Mouse (Mus musculus) macrophage (primary cell): ENCODE data around the gene Kit. TPM values are rescaled to one million over a fixed set of nuclear protein-coding genes. Genes with fewer than 3 reads are reported as not detected.

Source experiments
- H3K27ac ChIP-seq: fragments of 350-480 bp; formaldehyde crosslinking; 2 replicates; pipeline ENCODE4 v1.9.0; 2021
- H3K36me3 ChIP-seq: fragments of 350-480 bp; formaldehyde crosslinking; 2 replicates; pipeline ENCODE4 v1.9.0; 2021; ENCODE audit errors: inconsistent target
- H3K4me3 ChIP-seq: fragments of 350-480 bp; formaldehyde crosslinking; 2 replicates; pipeline ENCODE4 v1.9.0; 2021; ENCODE audit errors: inconsistent target
- H3K79me2 ChIP-seq: fragments of 350-480 bp; formaldehyde crosslinking; 2 replicates; pipeline ENCODE4 v1.9.0; 2021; ENCODE audit errors: inconsistent target
- WGBS: methylation state at CpG from one replicate; pipeline ENCODE4 v1.1.7; 2026; ENCODE audit warnings: inconsistent platforms; ENCODE audit not compliant: missing documents; 5-methylcytosine and 5-hydroxymethylcytosine counted together
- polyA plus RNA-seq: library from polyadenylated mRNA; stranded (reverse); fragments of 250-400 nt; gene quantifications from 3 replicates; pipeline ENCODE4 v1.2.4, GENCODE M21; 2018; ENCODE audit warnings: inconsistent platforms

The Kit gene
- polyA plus RNA-seq, 1 experiment from 2014 or later = 0.80 TPM

DNA sequence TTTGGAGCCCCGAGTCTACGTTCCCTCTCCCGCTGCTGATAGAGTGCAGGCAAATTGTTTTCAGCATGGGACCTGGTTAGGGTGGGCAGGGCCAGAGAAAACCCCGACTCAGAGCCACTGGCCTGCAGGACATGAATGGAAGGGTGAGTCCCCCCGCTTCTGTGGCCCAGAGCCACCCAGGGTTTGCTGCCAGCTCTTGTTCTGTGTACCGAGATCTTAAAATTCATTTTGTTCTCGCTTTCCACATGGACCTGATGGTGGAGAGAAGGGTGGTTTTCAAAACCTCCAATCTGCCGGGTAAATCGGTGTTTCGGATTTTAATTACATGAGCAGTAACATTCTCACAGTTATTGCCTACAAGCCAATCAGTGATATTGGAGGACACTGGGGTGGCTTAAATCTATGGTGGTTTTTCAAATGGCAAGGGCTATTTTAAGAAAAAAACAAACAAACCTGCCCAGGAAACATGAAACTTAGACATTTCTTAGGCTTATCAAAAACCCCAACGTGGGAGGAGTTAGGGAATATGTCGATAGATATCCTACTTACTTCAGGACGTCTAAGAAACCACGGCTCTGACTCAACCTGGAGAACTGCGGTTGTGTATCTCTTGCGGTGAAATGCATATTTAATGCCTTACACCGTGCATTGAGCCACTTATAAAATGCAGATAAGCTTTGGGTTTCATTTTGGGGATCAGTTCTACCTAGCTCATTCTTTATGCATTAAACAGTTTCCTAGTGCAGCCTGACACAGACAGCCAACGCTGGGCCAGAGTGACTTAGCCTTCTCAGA, 58.3 kb downstream of the Kit start:
- no peaks in the 10 kb centered on the region for H3K79me2 ChIP-seq
- no peaks in the 10 kb centered on the region for H3K36me3 ChIP-seq
- no peak overlapping the region for H3K4me3 ChIP-seq
- WGBS = 80% methylated on average over 18 of the region's 18 CpGs
- H3K27ac ChIP-seq = no peak overlapping the region

DNA sequence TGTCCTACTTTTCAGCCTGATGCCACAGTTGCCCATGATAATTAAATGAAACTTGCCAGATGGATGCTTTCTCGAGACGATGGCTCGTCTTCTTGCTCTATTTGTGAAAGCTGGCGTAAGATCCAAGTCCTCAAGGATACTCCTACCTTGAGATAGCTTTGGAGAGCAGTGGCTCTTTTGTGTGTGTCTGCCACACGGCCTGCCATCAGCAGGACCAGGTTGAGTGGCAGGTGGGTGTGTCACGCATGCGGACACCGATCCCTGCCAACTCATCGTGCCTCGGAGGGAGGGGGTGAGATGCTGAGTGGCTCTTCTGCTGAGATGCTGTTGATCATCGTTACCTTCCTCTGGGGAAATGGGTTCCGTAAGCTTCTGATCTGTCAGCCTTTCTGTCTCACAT, 60.7 kb downstream of the Kit start:
- Histone ChIP-seq H3K79me2 (no peaks in the 10 kb centered on the region), H3K27ac (no peak overlapping the region), H3K4me3 (no peak overlapping the region), H3K36me3 (no peaks in the 10 kb centered on the region)
- WGBS = 83% methylated on average over 12 of the region's 12 CpGs

DNA sequence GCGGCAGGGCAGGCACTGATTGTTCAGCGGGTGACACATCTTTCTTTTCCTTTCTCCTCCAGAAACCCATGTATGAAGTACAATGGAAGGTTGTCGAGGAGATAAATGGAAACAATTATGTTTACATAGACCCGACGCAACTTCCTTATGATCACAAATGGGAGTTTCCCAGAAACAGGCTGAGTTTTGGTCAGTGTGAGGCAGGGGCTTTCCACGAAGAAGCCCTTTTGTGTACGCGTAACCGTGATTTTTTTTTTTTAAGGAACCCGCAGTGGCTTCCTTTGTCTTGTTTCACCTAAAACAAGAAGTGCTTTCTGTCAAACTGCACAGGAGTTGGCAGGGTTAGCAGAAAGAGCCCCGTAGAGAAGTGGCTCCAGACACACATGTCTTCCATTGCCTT, 65.9 kb downstream of the Kit start:
- 56% methylated on average over 11 of the region's 11 CpGs for WGBS
- H3K4me3 ChIP-seq = no peak overlapping the region
- no peaks in the 10 kb centered on the region for H3K79me2 ChIP-seq

DNA sequence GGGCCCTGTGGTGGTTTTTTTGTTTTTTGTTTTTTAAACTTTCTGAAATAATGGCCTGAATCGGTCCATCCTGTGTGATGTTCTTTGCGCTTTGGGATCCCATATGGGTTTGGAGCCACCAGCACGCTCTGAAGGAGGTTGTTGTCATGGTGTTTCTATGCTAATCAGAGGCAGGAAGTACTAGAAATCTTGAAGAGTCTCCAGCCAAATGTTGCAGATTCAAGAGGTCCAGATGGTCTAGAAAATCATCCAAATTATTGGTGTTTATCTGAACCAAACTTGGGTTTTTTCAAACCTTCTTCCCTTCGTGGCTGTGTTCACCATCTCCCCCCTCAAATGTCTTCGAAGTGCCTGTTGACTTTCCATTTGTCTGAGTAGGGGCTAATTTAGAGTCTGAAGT, 72.3 kb downstream of the Kit start:
- 88% methylated on average over 5 of the region's 5 CpGs for WGBS

More for the DNA sequence above, 65.9 kb downstream of the Kit start:
- Histone ChIP-seq H3K27ac (no peak overlapping the region), H3K36me3 (no peaks in the 10 kb centered on the region)

DNA sequence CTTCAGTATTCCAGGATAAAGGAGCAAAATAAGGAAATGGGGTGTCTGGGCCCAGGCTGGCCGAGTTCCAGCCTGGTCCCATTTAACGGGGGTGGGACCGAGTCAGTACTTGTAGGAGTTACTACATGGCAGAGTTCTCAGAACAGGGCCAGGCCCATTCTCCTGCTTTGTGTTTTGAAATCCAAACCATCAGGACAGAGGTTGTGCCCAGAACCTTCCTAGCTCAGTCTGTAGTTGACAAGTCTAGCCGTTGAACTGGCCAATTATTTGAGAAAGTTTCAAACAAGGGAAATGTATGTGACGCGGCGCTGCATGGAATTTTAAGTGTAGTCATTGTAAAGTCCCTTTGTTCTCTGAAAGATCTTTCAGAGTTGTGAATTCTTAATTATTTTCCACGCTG, 75.8 kb downstream of the Kit start:
- 95% methylated on average over 8 of the region's 8 CpGs for WGBS
- Histone ChIP-seq H3K27ac (no peak overlapping the region), H3K36me3 (no peaks in the 10 kb centered on the region), H3K79me2 (no peaks in the 10 kb centered on the region), H3K4me3 (no peak overlapping the region)

More for the DNA sequence above, 72.3 kb downstream of the Kit start:
- Histone ChIP-seq H3K79me2 (no peaks in the 10 kb centered on the region), H3K36me3 (no peaks in the 10 kb centered on the region), H3K27ac (no peak overlapping the region), H3K4me3 (no peak overlapping the region)

DNA sequence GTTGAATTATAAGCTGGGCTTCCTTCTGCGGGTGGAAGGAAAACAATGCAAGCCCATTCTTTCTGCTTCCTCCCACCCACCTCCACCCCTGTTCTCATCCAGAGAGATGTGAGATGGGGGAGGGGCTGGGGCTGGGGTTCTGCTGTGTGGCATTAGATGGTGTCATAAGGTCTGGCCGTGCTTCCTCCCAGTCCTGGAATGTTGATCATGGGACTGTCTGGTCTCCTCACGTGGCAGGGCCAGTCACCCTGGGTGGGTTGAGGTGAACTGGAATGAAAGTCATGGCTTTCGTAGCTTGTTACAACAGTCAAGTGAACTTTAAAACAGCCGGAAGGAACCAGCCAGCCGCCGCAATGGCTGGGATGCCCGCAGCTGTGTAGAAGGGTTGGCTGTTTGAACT, 78.7 kb downstream of the Kit start:
- H3K4me3 ChIP-seq = no peak overlapping the region
- no peaks in the 10 kb centered on the region for H3K36me3 ChIP-seq
- no peaks in the 10 kb centered on the region for H3K79me2 ChIP-seq
- 94% methylated on average over 8 of the region's 8 CpGs for WGBS
- no peak overlapping the region for H3K27ac ChIP-seq

DNA sequence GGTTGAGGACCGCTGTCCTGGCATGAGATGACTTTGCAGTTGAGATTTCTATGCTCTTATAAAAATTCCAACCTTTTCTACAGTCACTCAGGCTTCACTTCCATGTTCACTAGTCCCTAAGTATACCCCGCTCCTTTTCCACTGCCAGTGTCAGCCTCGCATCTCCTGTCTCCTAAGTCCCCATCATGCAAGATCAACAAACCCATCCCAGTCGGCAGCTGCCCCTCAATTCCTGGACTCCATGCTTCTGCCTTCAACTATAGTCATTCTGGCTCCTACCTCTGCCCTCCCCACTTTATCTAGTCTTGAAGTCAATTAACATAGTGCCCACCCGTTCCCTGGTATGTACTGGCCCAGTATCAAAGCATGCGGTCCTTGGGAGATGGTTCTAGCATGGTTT, 83.9 kb downstream of the Kit start:
- H3K4me3 ChIP-seq = no peak overlapping the region
- no peaks in the 10 kb centered on the region for H3K36me3 ChIP-seq
- 91% methylated on average over 5 of the region's 6 CpGs for WGBS
- no peaks in the 10 kb centered on the region for H3K79me2 ChIP-seq
- no peak overlapping the region for H3K27ac ChIP-seq

DNA sequence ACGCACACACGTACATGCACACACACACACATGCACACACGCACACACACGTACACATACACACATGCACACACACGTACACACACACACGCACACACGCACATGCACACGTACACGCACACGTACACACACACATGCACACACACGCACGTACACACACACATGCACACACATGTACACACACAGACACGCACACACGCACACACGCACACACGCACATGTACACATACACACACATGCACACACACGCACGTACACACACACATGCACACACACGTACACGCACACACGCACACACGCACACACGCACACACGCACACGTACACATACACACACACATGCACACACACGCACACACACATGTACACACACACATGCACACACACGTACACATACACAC, 85.6 kb downstream of the Kit start:
- H3K27ac ChIP-seq = no peak overlapping the region
- no peak overlapping the region for H3K4me3 ChIP-seq
- 97% methylated on average over 7 of the region's 27 CpGs for whole genome bisulfite sequencing
- H3K36me3 ChIP-seq = no peaks in the 10 kb centered on the region
- H3K79me2 ChIP-seq = no peaks in the 10 kb centered on the region

DNA sequence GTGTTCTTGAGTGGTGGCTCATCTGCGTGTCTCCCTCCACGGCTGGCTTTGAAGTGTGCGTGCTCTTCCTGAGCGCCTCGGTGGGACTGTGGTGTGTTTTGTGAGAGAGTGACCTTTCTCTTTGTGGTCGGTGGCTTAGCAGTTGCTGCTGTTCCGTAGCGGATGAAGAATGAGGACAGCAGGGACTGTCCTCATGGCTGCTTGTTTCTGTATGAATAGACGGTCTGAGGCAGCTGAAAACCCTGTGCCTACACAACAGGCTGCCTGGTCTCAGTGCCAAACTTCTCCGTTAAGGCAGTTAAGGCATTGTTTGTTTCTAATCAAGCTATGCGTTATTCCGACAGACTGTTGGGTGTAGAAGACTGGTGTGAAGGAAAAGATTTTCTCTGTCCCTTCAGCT, 87.8 kb downstream of the Kit start:
- Histone ChIP-seq H3K79me2 (no peaks in the 10 kb centered on the region), H3K4me3 (no peak overlapping the region), H3K36me3 (no peaks in the 10 kb centered on the region), H3K27ac (no peak overlapping the region)
- WGBS = 95% methylated on average over 12 of the region's 12 CpGs

DNA sequence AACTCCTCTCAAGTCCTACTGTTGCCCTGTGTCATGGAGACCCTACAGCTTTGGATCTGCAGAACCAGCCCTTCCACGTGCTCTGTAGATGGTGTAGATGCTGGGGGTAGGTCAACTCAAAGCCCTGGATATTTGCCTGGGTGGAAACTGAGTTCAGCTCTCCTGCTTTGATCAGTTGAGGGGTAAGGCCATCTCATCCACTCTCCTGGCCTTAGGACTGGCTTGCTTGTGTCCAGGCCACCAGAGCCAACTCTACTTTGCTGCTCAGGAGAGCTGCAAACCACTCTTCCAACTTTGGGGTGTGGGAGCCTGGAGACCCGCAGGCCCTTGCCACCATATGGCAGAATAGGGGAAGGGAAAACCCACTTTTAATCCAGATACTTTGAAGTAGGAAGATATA, 89.1 kb downstream of the Kit start:
- no peaks in the 10 kb centered on the region for H3K36me3 ChIP-seq
- H3K4me3 ChIP-seq = no peak overlapping the region
- whole genome bisulfite sequencing = 100% methylated on average over 1 of the region's 2 CpGs
- no peaks in the 10 kb centered on the region for H3K79me2 ChIP-seq
- no peak overlapping the region for H3K27ac ChIP-seq

DNA sequence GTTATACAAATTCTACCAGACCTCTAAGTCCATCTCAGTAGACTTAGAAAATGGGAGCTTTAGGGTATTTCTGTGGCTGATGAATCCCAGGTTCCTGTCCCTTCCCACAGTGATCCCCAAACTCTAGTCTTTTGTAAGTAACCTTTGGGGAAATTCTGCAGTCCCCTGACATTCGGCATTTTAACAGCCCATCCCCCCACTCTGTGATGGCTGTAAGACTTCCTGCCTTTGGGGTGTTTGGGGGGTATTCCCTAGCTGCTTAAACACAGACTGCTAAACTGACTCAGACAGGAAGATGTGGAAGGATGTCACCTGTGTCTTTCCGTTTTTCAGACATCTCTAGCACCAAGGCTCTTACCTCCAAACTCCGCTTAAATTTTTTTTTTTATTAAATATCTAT, 92.4 kb downstream of the Kit start:
- Histone ChIP-seq H3K36me3 (no peaks in the 10 kb centered on the region), H3K27ac (no peak overlapping the region), H3K4me3 (no peak overlapping the region), H3K79me2 (no peaks in the 10 kb centered on the region)
- 56% methylated on average over 3 of the region's 3 CpGs for WGBS

DNA sequence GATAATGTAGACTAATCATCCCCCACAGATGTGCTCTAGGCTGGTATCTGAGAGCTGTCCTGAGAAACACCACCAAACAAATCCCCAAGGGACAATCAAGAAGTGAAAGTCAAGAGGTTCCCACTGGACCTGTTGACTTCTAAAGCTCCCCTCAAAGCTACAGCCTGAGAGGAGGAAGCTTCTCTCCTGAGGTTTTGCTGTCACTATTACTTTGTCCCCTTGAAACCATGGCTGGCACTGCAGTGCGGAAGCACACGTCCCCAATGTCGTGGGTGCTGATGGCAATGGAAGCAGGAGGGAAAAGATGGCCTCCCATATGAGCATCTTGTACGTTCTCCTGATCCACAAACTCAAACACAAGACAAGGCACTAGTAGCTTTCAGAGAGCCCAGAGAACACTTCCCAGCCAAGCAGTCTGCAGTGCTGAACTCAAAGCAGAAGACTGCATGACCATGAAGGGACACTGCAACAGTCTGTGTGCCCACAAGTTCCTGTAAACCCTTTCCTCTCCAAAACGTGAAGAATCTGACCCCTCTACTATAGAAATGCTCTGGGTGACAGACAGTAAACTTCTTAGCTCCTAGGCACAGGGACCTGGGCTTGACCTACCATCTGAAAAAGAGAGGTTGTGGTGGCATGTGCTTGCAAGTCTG, 96.5 kb downstream of the Kit start:
- Histone ChIP-seq H3K27ac (no peak overlapping the region), H3K4me3 (no peak overlapping the region)
- 6% methylated on average over 5 of the region's 5 CpGs for WGBS

DNA sequence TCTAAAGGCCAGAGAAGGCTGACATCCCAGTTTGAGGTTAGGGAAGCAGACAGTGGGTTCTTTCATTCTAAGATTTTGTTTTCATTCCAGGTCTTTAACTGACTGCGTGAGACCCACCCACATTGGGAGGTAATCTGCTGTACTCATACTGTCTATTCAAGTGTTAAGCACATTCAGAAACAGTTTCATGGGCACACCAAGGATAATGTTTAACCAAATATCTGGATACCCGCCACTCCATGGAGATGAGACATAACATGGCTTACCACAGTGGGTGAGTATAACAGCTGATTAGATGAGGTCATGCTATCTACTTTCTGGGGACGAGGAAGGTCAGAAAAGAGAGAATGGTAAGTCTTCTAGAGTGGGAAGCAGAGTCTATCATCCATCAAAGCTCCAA, 101.3 kb downstream of the Kit start:
- H3K79me2 ChIP-seq = no peaks in the 10 kb centered on the region
- 82% methylated on average over 3 of the region's 3 CpGs for WGBS
- H3K4me3 ChIP-seq = no peak overlapping the region
- no peak overlapping the region for H3K27ac ChIP-seq
- no peaks in the 10 kb centered on the region for H3K36me3 ChIP-seq

More for the DNA sequence above, 96.5 kb downstream of the Kit start:
- Histone ChIP-seq H3K79me2 (no peaks in the 10 kb centered on the region), H3K36me3 (no peaks in the 10 kb centered on the region)

DNA sequence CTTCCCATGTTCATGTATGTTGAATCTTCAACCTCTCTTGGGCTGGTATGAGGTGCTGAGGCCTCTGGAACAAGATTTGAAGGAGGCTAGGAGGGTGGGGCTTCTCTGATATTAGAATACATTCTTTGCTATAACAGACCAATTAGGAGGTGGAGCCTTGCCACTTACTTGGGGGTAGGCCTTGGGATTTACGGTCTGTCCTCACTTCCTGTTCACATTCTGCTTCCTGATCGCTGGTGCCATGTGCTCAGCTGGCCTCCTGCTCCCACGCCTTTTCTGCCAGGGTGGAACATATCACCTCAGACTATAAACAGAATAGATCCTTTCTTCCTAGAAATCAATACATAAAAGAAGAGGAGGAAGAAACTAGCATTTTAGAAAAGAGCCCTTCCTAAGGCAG, 105.2 kb downstream of the Kit start:
- Histone ChIP-seq H3K36me3 (no peaks in the 10 kb centered on the region), H3K79me2 (no peaks in the 10 kb centered on the region), H3K4me3 (no peak overlapping the region), H3K27ac (no peak overlapping the region)
- WGBS = 3% methylated on average over 3 of the region's 3 CpGs

DNA sequence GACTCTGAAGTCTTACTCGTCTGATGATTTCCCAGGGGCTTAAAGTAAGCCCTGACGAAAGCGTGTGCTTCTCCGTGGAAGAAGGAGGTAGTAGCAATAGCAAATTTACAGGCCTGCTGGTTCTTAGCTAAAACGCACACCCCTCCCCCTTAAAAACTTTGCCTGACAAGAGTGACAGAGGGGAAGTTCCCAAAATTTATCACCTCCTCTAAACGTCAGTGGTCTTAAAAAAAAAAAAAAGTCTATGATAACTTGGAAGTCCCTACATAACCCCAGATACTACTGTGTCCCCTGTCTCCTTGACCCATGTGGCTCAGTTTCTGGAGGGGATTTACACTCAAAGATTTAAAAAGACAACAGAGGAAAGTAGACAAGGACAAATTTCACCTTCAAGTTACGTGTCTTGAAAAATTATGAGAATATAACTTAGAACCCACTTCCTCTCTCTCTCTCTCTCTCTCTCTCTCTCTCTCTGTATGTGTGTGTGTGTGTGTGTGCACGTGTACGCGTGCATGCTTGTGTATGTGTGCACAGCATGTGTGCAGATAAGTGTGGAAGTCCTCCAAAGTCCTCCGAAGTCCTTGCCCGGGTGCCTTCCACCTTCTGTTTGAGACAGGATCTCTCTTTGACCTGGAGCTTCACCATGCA, 120.6 kb downstream of the Kit start:
- H3K4me3 ChIP-seq = no peak overlapping the region
- no peaks in the 10 kb centered on the region for H3K79me2 ChIP-seq
- H3K36me3 ChIP-seq = no peaks in the 10 kb centered on the region
- whole genome bisulfite sequencing = 17% methylated on average over 12 of the region's 12 CpGs
- no peak overlapping the region for H3K27ac ChIP-seq
